Mouse (Mus musculus): ENCODE measurements at regions not wholly inside any gene's neighbourhood (a gene's known extent, or its start where the extent isn't known, plus 50 kb on each side); places are given as distances from the start of the nearest gene placed in this dataset.

DNA sequence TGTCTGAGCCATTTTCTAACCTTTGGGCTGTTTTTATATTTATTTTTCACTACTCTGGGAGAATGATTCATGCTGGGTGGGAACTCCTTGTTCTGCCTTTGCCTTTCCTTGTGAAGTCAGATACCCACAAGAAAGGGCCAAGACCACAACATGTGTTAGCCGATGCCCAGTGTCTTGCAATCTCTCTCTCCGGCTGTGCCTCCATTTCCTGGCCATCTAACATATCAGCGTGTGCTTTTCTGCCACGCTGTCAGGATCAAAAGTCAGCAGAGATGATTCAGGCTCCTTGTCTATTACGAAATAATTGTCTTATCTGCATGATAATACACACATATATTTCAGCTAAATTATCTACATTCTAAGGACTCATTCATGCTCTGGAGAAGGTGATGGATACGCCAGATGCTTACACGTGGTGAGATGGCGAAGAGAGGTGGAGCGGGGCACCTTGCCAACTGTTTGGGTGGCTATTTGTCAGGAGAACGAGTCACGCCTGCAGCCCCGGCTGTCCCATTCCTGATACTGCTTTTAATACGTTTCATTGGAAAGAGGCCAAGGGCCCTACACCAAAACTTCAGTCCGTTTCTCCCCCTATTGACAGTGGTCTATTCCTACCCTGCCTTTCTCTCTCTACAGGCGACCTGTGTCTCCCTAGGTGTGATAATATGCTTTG, 842.1 kb upstream of the Car8 start:
- Histone ChIP-seq H3K27ac (replicated peaks) (no peak overlapping the region), H3K4me3 (replicated peaks) (no peak overlapping the region), H3K9ac (no peak overlapping the region), H3K4me1 (peaks cover 13% of the 10 kb centered on the region), H3K36me3 (no peaks in the 10 kb centered on the region), H3K4me2 (replicated peaks) (no peak overlapping the region), H3K27me3 (no peaks in the 10 kb centered on the region), H3K9me3 (replicated peaks) (no peaks in the 10 kb centered on the region)
- no peak for ATAC-seq (ENCODE audit: insufficient number of reproducible peaks, low FRiP score, low TSS enrichment, low read depth)
- 70% methylated on average over 15 of the region's 15 CpGs for WGBS

DNA sequence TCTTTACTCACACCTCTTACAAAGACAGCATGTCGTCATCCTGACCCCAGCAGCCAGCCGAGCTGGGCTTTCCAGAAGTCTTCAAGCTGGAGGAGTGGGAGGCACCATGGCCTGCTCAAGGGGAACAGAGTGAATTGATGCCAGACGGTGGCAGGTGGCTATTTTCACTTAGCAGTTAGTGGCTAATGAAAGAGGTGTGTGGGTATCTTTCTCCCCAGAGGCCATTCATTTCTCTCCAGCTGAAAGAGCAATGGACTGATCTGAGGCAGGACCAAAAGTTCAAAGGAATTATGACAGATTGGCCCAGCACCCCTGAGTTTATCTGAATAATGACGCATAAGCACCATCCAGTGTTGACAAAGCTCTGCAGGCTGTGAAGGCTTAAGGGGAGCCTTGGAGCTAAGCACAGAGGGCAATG, 841.0 kb upstream of the Car8 start:
- ATAC-seq (ENCODE audit: insufficient number of reproducible peaks, low FRiP score, low TSS enrichment, low read depth) = no peak
- H3K9ac ChIP-seq = no peak overlapping the region
- H3K4me2 ChIP-seq (replicated peaks) = no peak overlapping the region

DNA sequence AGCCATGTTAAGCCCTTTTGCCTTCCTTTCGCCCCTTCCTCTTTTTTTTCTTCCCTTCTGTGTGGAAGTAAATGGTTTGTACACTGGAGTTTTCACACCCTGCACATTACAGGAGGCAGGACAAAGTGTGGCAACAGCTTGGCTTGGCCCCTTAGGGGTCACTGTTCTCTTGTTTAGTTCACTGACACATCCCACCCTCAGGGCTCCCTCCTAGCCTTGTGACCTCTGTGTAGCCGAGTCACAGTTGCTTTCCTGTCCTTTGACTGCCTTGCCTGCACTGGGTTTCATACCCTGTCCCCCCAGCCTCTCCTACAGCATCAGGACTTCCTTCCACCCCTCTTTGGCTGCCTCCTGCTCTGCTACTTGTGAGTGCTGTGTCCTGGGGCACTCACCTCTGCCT, 835.6 kb upstream of the Car8 start:
- Histone ChIP-seq H3K4me2 (replicated peaks) (no peak overlapping the region), H3K36me3 (no peaks in the 10 kb centered on the region), H3K4me1 (no peaks in the 10 kb centered on the region), H3K9ac (no peak overlapping the region), H3K4me3 (replicated peaks) (no peak overlapping the region), H3K27me3 (no peaks in the 10 kb centered on the region), H3K27ac (replicated peaks) (no peak overlapping the region), H3K9me3 (replicated peaks) (no peaks in the 10 kb centered on the region)
- WGBS = 47% methylated on average over 2 of the region's 2 CpGs
- ATAC-seq (ENCODE audit: insufficient number of reproducible peaks, low FRiP score, low TSS enrichment, low read depth) = no peak

More for the DNA sequence above, 841.0 kb upstream of the Car8 start:
- Histone ChIP-seq H3K4me1 (peaks cover 13% of the 10 kb centered on the region), H3K9me3 (replicated peaks) (no peaks in the 10 kb centered on the region), H3K4me3 (replicated peaks) (no peak overlapping the region), H3K27me3 (no peaks in the 10 kb centered on the region), H3K27ac (replicated peaks) (no peak overlapping the region), H3K36me3 (no peaks in the 10 kb centered on the region)
- 43% methylated on average over 4 of the region's 4 CpGs for WGBS

DNA sequence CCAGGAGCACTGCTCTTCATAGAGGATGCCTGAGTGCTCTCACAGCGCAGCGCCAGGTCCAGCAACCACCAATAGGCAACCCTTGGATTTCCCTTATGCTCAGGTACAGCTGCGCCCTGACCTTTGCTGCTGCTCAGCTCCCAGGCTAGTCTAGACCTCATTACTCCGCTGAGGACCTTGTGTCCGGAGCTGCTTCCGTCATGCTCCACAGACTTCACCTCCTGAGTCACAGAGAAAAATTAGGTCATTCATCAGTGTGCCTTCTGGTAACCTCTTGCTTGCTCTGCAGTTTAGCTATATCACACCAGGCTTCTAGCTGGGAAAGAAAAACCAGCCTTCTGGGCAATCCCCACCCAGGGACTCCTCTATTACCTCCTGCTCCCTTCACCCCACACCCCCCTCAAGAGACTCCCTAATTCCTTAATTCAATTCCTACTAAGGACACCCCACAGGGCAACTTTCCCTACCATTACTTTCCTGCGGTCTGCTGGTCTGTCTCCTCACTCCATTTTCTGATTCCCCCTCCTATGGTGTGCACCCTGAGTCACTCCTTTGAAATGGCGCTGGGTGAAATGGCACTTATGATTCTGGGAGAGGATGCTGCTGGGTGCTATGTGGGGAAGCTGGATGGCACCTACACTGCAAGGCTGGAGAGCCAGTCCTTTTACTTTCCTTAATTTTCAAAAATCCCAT, 835.0 kb upstream of the Car8 start:
- Histone ChIP-seq H3K4me2 (replicated peaks) (no peak overlapping the region), H3K9ac (no peak overlapping the region), H3K27me3 (no peaks in the 10 kb centered on the region), H3K4me3 (replicated peaks) (no peak overlapping the region), H3K27ac (replicated peaks) (no peak overlapping the region), H3K4me1 (no peaks in the 10 kb centered on the region), H3K9me3 (replicated peaks) (no peaks in the 10 kb centered on the region), H3K36me3 (no peaks in the 10 kb centered on the region)
- WGBS = 48% methylated on average over 8 of the region's 8 CpGs
- ATAC-seq (ENCODE audit: insufficient number of reproducible peaks, low FRiP score, low TSS enrichment, low read depth) = no peak

GRCm38 (mm10) chr4:9072321-9072720, 833.5 kb upstream of the Car8 start:
- no peak for ATAC-seq (ENCODE audit: insufficient number of reproducible peaks, low FRiP score, low TSS enrichment, low read depth)
- H3K9me3 ChIP-seq (replicated peaks) = no peaks in the 10 kb centered on the region
- H3K36me3 ChIP-seq = no peaks in the 10 kb centered on the region
- no peaks in the 10 kb centered on the region for H3K4me1 ChIP-seq
- no peak overlapping the region for H3K9ac ChIP-seq
- H3K4me2 ChIP-seq (replicated peaks) = no peak overlapping the region
- H3K27me3 ChIP-seq = no peaks in the 10 kb centered on the region
- no peak overlapping the region for H3K27ac ChIP-seq (replicated peaks)
- no peak overlapping the region for H3K4me3 ChIP-seq (replicated peaks)
- WGBS = 48% methylated on average over 5 of the region's 5 CpGs

GRCm38 (mm10) chr4:9067874-9068273, 829.0 kb upstream of the Car8 start:
- Histone ChIP-seq H3K36me3 (no peaks in the 10 kb centered on the region), H3K9ac (no peak overlapping the region), H3K4me1 (no peaks in the 10 kb centered on the region), H3K27ac (replicated peaks) (no peak overlapping the region), H3K4me2 (replicated peaks) (no peak overlapping the region), H3K4me3 (replicated peaks) (no peak overlapping the region), H3K9me3 (replicated peaks) (no peaks in the 10 kb centered on the region), H3K27me3 (no peaks in the 10 kb centered on the region)
- 72% methylated on average over 2 of the region's 2 CpGs for WGBS
- no peak for ATAC-seq (ENCODE audit: insufficient number of reproducible peaks, low FRiP score, low TSS enrichment, low read depth)

DNA sequence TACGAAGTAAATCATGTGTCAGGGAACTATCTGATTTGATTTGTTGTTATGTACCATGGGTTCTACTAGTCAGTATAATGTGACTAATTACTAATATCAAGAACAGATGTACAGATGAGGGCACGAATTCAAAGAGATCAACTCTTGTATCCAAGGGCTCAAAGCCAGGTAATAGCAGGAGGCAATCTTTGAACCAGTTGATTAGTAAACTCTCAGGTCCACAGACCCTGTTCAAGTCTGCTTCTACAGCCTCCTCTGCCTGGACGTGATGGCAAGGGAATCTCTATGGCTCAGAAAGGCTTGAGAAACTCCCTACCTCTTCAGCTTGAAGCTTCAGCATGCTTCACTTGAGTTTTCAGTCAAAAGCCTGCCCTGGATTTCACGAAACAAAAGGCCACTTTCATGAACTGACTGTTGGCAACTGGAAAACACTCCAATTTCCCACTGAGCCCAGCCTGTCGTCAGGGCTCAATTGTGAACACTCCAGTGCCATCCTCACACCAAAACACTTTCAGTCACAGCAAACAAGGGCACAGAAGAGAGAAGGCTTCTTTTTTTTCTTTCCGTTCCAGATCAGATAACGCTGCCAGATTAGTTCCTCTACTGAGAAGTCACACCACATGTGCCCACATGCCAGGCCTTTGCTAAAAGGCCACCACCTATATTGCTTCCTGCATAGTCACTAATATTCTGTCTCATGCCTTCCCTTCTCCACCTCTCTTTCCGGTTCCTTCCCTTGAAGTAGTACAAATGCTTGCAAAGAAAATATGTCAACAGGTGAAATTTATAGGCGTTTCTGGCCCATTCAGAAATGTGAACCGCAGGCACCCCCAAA, 827.4 kb upstream of the Car8 start:
- no peaks in the 10 kb centered on the region for H3K36me3 ChIP-seq
- H3K27me3 ChIP-seq = no peaks in the 10 kb centered on the region
- no peaks in the 10 kb centered on the region for H3K4me1 ChIP-seq
- no peaks in the 10 kb centered on the region for H3K9me3 ChIP-seq (replicated peaks)
- no peak overlapping the region for H3K4me3 ChIP-seq (replicated peaks)
- no peak for ATAC-seq (ENCODE audit: insufficient number of reproducible peaks, low FRiP score, low TSS enrichment, low read depth)
- no peak overlapping the region for H3K9ac ChIP-seq
- 55% methylated on average over 10 of the region's 10 CpGs for WGBS
- no peak overlapping the region for H3K4me2 ChIP-seq (replicated peaks)
- no peak overlapping the region for H3K27ac ChIP-seq (replicated peaks)

GRCm38 (mm10) chr4:9061941-9062340, 823.1 kb upstream of the Car8 start:
- no peaks in the 10 kb centered on the region for H3K27me3 ChIP-seq
- H3K4me1 ChIP-seq = no peaks in the 10 kb centered on the region
- no peak for ATAC-seq (ENCODE audit: insufficient number of reproducible peaks, low FRiP score, low TSS enrichment, low read depth)
- 41% methylated on average over 3 of the region's 3 CpGs for WGBS
- H3K9me3 ChIP-seq (replicated peaks) = no peaks in the 10 kb centered on the region
- H3K4me2 ChIP-seq (replicated peaks) = no peak overlapping the region
- H3K36me3 ChIP-seq = no peaks in the 10 kb centered on the region
- no peak overlapping the region for H3K9ac ChIP-seq
- H3K27ac ChIP-seq (replicated peaks) = no peak overlapping the region
- no peak overlapping the region for H3K4me3 ChIP-seq (replicated peaks)

DNA sequence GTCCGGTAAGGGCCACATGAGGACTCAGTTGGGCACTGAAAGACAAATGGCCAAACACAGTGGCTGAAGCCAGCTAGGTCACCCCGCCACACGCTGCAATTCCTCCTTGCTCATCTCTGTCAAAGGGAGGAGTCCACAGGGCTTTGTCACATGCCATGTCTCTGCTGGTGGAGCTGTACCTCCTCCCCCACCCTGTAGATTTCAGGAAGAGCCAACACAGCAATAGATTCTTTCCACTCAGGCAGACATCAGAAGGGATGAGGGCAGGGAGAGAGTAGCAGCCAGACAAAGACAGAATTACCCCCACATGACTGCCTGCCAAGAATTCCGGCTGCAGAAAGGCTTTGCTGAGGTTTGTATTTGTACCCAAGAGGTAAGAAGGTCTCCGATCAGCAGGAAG, 821.4 kb upstream of the Car8 start:
- H3K36me3 ChIP-seq = no peaks in the 10 kb centered on the region
- H3K9me3 ChIP-seq (replicated peaks) = no peaks in the 10 kb centered on the region
- no peak overlapping the region for H3K4me3 ChIP-seq (replicated peaks)
- no peak overlapping the region for H3K27ac ChIP-seq (replicated peaks)
- no peaks in the 10 kb centered on the region for H3K27me3 ChIP-seq
- no peaks in the 10 kb centered on the region for H3K4me1 ChIP-seq
- 61% methylated on average over 5 of the region's 5 CpGs for WGBS
- no peak overlapping the region for H3K9ac ChIP-seq
- no peak overlapping the region for H3K4me2 ChIP-seq (replicated peaks)
- no peak for ATAC-seq (ENCODE audit: insufficient number of reproducible peaks, low FRiP score, low TSS enrichment, low read depth)

DNA sequence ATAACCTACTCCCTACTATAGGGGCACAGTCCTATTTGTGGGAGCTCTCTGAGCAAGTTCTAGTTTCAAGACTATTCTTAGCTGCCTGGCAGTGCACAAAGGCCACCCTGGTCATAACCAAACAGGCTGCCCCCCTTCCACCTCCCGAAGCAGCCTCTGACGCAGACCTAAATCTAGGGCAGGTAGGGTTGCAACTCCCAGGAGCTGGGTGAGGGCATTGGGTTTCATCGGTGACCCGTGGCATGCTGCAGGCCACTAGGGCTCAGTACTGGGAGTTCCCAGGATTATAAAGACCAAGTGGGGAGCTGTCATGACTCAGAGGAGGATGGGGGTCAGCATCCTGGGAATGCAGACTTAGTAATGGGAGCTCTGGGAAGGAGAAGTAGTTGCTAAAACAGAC, 818.8 kb upstream of the Car8 start:
- Histone ChIP-seq H3K4me2 (replicated peaks) (no peak overlapping the region), H3K4me3 (replicated peaks) (no peak overlapping the region), H3K27ac (replicated peaks) (no peak overlapping the region), H3K9ac (no peak overlapping the region), H3K4me1 (no peaks in the 10 kb centered on the region), H3K9me3 (replicated peaks) (no peaks in the 10 kb centered on the region), H3K36me3 (no peaks in the 10 kb centered on the region), H3K27me3 (no peaks in the 10 kb centered on the region)
- ATAC-seq (ENCODE audit: insufficient number of reproducible peaks, low FRiP score, low TSS enrichment, low read depth) = no peak
- WGBS = 38% methylated on average over 4 of the region's 4 CpGs

GRCm38 (mm10) chr4:9057113-9057512, 818.3 kb upstream of the Car8 start:
- no peaks in the 10 kb centered on the region for H3K36me3 ChIP-seq
- no peaks in the 10 kb centered on the region for H3K4me1 ChIP-seq
- no peak overlapping the region for H3K27ac ChIP-seq (replicated peaks)
- 82% methylated on average over 7 of the region's 7 CpGs for WGBS
- ATAC-seq (ENCODE audit: insufficient number of reproducible peaks, low FRiP score, low TSS enrichment, low read depth) = no peak
- H3K27me3 ChIP-seq = no peaks in the 10 kb centered on the region
- no peak overlapping the region for H3K9ac ChIP-seq
- H3K4me3 ChIP-seq (replicated peaks) = no peak overlapping the region
- H3K9me3 ChIP-seq (replicated peaks) = no peaks in the 10 kb centered on the region
- H3K4me2 ChIP-seq (replicated peaks) = no peak overlapping the region
